Comparison of ENCODE assay signal across 21 mouse cellular contexts in the genomic region with DNA sequence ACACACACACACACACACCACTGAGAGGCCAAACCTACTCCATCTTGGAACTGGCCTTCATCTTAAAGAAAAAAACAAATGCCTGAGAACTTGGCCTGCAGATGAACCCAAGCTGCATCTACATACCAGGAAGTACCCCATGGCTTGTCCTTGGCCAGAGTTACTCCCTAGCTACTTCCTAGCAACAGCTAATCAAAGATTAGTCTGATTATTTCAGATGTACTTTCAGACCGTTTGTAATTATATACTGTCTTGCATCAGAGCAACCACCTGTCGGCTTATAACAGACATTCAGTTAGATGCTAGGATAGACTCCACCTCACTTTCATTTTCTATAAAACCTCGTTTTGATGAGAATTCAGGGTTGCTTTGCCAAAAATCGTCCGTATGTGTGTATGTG. TPM values are rescaled to one million over a fixed set of nuclear protein-coding genes. Genes with fewer than 3 reads are reported as not detected.
DNase-seq lines count a peak whose midpoint lies in the region; ATAC-seq and TF ChIP-seq lines count a peak whose summit lies in the region.
"Had no signal": no experiment of that assay in that cellular context is flagged by ENCODE, and none has a peak within 500 bp of the region (broad histone marks: within the 10 kb centered on the region; RNA-seq: fewer than 3 reads in every experiment).

No protein-coding gene starts in this region.

- H3K4me3 ChIP-seq in liver, embryonic 12.5 days, result no peak overlapping the region
- H3K4me3 ChIP-seq in ES-E14 (ENCODE audit: insufficient read depth in 1 of 2, low read depth in 1 of 2, low read length in 2 of 2, poor library complexity in 1 of 2, severe bottlenecking in 1 of 2), result no peak overlapping the region
- H3K4me3 ChIP-seq in intestine, embryonic 16.5 days (ENCODE audit: low read length), result no peak overlapping the region
- H3K4me3 ChIP-seq in midbrain, embryonic 13.5 days (replicated peaks), result no peak overlapping the region
- H3K4me3 ChIP-seq: embryonic facial prominence, embryonic 10.5 days; forebrain, embryonic 13.5 days; hindbrain, embryonic 15.5 days; liver, embryonic 15.5 days; midbrain, embryonic 15.5 days; myocyte; neural tube, embryonic 15.5 days had no signal

- DNase-seq in liver, result no peak
- DNase-seq in CD4-positive helper T cell, adult 2 months (ENCODE audit: low read depth, low spot score), result peak; percentile 26
- DNase-seq in ES-E14 (ENCODE audit: low read depth, low spot score), result no peak
- no peak for DNase-seq in spleen, postnatal 36 days (ENCODE audit: low spot score in 2 of 2)
- DNase-seq in kidney, adult 8-10 months, result no peak
- DNase-seq: cerebellum, adult 8-10 months; heart, adult 18-20 months; heart, postnatal 4 days; kidney, adult 2 months; lung, postnatal 10 days; right cerebral cortex, postnatal 25 days had no signal

- no peak overlapping the region for H3K9ac ChIP-seq in liver, embryonic 12.5 days
- no peak overlapping the region for H3K9ac ChIP-seq in ES-E14 (ENCODE audit: insufficient read depth, low read depth, low read length, poor library complexity, severe bottlenecking)
- H3K9ac ChIP-seq in intestine, embryonic 16.5 days (ENCODE audit: low read depth, low read length), result no peak overlapping the region
- H3K9ac ChIP-seq in midbrain, embryonic 13.5 days (replicated peaks), result no peak overlapping the region
- H3K9ac ChIP-seq: forebrain, embryonic 13.5 days; hindbrain, embryonic 15.5 days; liver, embryonic 15.5 days; midbrain, embryonic 15.5 days; neural tube, embryonic 15.5 days had no signal

- in situ Hi-C loops in ES-E14 (cut with MboI; ENCODE audit: low sequenced_read_pairs in 2 of 2, unreplicated experiment in 2 of 2), result no loop called here

- H3K27me3 ChIP-seq in liver, embryonic 12.5 days (replicated peaks), result no peaks in the 10 kb centered on the region
- H3K27me3 ChIP-seq in intestine, embryonic 16.5 days (replicated peaks; ENCODE audit: control insufficient read depth, insufficient read depth, low read length), result no peaks in the 10 kb centered on the region
- H3K27me3 ChIP-seq in midbrain, embryonic 13.5 days, result no peaks in the 10 kb centered on the region
- H3K27me3 ChIP-seq: forebrain, embryonic 13.5 days; hindbrain, embryonic 15.5 days; liver, embryonic 15.5 days; midbrain, embryonic 15.5 days; neural tube, embryonic 15.5 days had no signal

- H3K9me3 ChIP-seq in liver, embryonic 12.5 days (replicated peaks), result no peaks in the 10 kb centered on the region
- no peaks in the 10 kb centered on the region for H3K9me3 ChIP-seq in ES-E14 (ENCODE audit: control insufficient read depth, insufficient read depth, low read depth, low read length)
- no peaks in the 10 kb centered on the region for H3K9me3 ChIP-seq in intestine, embryonic 16.5 days (ENCODE audit: control insufficient read depth, low read length)
- no peaks in the 10 kb centered on the region for H3K9me3 ChIP-seq in midbrain, embryonic 13.5 days
- H3K9me3 ChIP-seq: embryonic facial prominence, embryonic 10.5 days; forebrain, embryonic 13.5 days; hindbrain, embryonic 15.5 days; liver, embryonic 15.5 days; midbrain, embryonic 15.5 days; neural tube, embryonic 15.5 days had no signal

- no peak for ATAC-seq in liver, embryonic 12.5 days
- ATAC-seq in intestine, embryonic 16.5 days, result peak; percentile 44
- no peak for ATAC-seq in midbrain, embryonic 13.5 days
- ATAC-seq: forebrain, embryonic 13.5 days; midbrain, embryonic 15.5 days had no signal

- whole genome bisulfite sequencing in liver, embryonic 12.5 days (ENCODE audit: insufficient replicate concordance), result 61% methylated on average over 5 of the region's 5 CpGs
- 47% methylated on average over 5 of the region's 5 CpGs for WGBS in intestine, embryonic 16.5 days
- WGBS in midbrain, embryonic 13.5 days, result 71% methylated on average over 5 of the region's 5 CpGs

- peaks cover 63% of the 10 kb centered on the region for H3K4me1 ChIP-seq in liver, embryonic 12.5 days
- H3K4me1 ChIP-seq in ES-E14 (ENCODE audit: control insufficient read depth in 2 of 2, insufficient read depth in 2 of 2, low read length in 2 of 2, poor library complexity in 1 of 2), result peaks cover 17 to 34% of the 10 kb centered on the region in 2 experiments
- peaks cover 33% of the 10 kb centered on the region for H3K4me1 ChIP-seq in intestine, embryonic 16.5 days (ENCODE audit: control insufficient read depth, insufficient read depth, low read length)
- no peaks in the 10 kb centered on the region for H3K4me1 ChIP-seq in midbrain, embryonic 13.5 days (replicated peaks)
- H3K4me1 ChIP-seq: forebrain, embryonic 13.5 days; hindbrain, embryonic 15.5 days; midbrain, embryonic 15.5 days; neural tube, embryonic 15.5 days had no signal

- 0 out of 2 replicates have a peak overlapping the region, but pooled peaks have one; percentile 55 for H3K27ac ChIP-seq in liver, embryonic 12.5 days
- peak overlapping the region; percentile 24; the same call in 1 of the 2 replicates for H3K27ac ChIP-seq in ES-E14 (ENCODE audit: insufficient read depth, low read depth, low read length, poor library complexity, severe bottlenecking)
- H3K27ac ChIP-seq in intestine, embryonic 16.5 days (ENCODE audit: low read length), result no peak overlapping the region
- H3K27ac ChIP-seq in midbrain, embryonic 13.5 days, result no peak overlapping the region
- H3K27ac ChIP-seq: embryonic facial prominence, embryonic 10.5 days; forebrain, embryonic 13.5 days; hindbrain, embryonic 15.5 days; midbrain, embryonic 15.5 days; neural tube, embryonic 15.5 days had no signal

- H3K4me2 ChIP-seq in liver, embryonic 12.5 days, result no peak overlapping the region
- no peak overlapping the region for H3K4me2 ChIP-seq in intestine, embryonic 16.5 days (ENCODE audit: low read depth, low read length)
- no peak overlapping the region for H3K4me2 ChIP-seq in midbrain, embryonic 13.5 days (replicated peaks)
- H3K4me2 ChIP-seq: forebrain, embryonic 13.5 days; hindbrain, embryonic 15.5 days; liver, embryonic 15.5 days; midbrain, embryonic 15.5 days; neural tube, embryonic 15.5 days had no signal

- H3K36me3 ChIP-seq in liver, embryonic 12.5 days, result no peaks in the 10 kb centered on the region
- H3K36me3 ChIP-seq in ES-E14 (ENCODE audit: control insufficient read depth, insufficient read depth, low read length, poor library complexity, severe bottlenecking), result no peaks in the 10 kb centered on the region
- no peaks in the 10 kb centered on the region for H3K36me3 ChIP-seq in intestine, embryonic 16.5 days (ENCODE audit: control insufficient read depth, insufficient read depth, low read length)
- H3K36me3 ChIP-seq in midbrain, embryonic 13.5 days, result no peaks in the 10 kb centered on the region
- H3K36me3 ChIP-seq: embryonic facial prominence, embryonic 10.5 days; hindbrain, embryonic 15.5 days; liver, embryonic 15.5 days; midbrain, embryonic 15.5 days; neural tube, embryonic 15.5 days had no signal

TF ChIP-seq in ES-E14, 5 proteins besides CTCF, POLR2A, EP300 and RAD21:
- no peak for TF ChIP-seq ZNF384 (IDR thresholded peaks at IDR 0.05; ENCODE audit: low read depth, low read length)
- no peak for TF ChIP-seq ZC3H11A (IDR thresholded peaks at IDR 0.05; ENCODE audit: borderline replicate concordance, low read depth, low read length)
- no peak for TF ChIP-seq MAFK (IDR thresholded peaks at IDR 0.05; ENCODE audit: insufficient read depth, low read depth, low read length)
- no peak for TF ChIP-seq CHD2 (IDR thresholded peaks at IDR 0.05; ENCODE audit: low read depth, low read length)
- no peak for TF ChIP-seq HCFC1 (IDR thresholded peaks at IDR 0.05; ENCODE audit: borderline replicate concordance, insufficient read depth, low read length)

RNA-seq across cellular contexts. Expression of a gene that starts 21.7 kb away (rescaled TPM):
- 40.8 and 45.7 TPM in 2 replicates for polyA plus RNA-seq in liver, embryonic 12.5 days (2016; fragmentation: Nextera tagmentation; extraction: Ambion mirVana)
- total RNA-seq in ES-E14 (2012; rRNA removed), result 3.8 and 8.6 TPM in 2 replicates
- polyA plus RNA-seq in intestine, embryonic 16.5 days (2015; fragmentation: Nextera tagmentation; extraction: Ambion mirVana), result 96.1 and 111 TPM in 2 replicates
- 4.2 and 4.7 TPM in 2 replicates for polyA plus RNA-seq in midbrain, embryonic 13.5 days (2015; fragmentation: Nextera tagmentation; extraction: Ambion mirVana)

Comparison
In these comparisons a context has a peak if more than half of its experiments do, and no peak if none do; other contexts are left out.
1. H3K27ac ChIP-seq: peak in liver, embryonic 12.5 days (single experiment) and ES-E14 (single experiment); none in intestine, embryonic 16.5 days (single experiment) and midbrain, embryonic 13.5 days (single experiment).